Mouse (Mus musculus): Measurements from ENCODE around the gene Uck2.

The Uck2 gene

GRCm38 (mm10) chr1:167253579-167253978 is 31.5 kb downstream of the Uck2 start:
- no peak for DNase-seq (ENCODE audit: low spot score)

GRCm38 (mm10) chr1:167249881-167250280 is 35.2 kb downstream of the Uck2 start:
- DNase-seq (ENCODE audit: low spot score): no peak

DNA sequence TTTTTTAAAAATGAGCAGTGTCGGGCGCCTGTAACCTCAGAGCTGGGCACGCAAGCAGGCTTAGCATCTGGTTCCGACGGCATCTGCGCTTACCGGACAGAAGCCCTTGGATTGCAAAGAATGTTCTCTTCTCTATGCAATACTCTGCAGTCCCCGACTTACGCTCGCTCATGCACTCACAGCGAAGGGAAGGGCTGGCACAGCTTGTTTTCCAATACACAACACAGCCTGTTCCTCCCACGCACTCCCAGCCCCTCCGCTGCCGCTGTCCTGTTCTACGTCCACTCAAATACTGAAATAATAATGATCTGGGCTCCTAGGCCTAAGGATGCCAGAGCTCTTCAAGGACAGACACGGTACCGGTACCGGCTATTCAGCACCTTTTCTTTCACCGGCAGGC is 35.9 kb downstream of the Uck2 start:
- DNase-seq (ENCODE audit: low spot score): no peak

DNA sequence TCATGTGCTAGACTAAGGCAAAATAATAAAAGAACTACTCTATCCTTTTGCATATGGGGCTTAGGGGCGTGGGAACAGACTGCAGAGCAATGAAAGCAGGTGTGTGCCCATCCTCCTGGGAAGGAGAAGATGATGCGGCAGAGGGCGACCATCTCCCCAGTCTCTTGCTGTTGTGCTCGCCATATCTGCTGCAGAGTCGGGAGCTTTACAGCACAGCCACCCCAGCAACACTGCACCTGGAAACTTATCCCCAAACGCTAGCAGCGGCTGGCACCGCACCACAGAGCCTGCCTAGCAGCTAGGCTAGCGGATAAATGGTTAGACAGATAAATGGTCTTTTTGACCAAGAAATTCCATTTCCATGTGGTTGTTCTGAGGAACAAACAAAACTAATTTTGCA is 37.2 kb downstream of the Uck2 start:
- DNase-seq (ENCODE audit: low spot score): no peak

- no peak for DNase-seq (ENCODE audit: low spot score)
These were observed 38.1 kb downstream of the Uck2 start for GRCm38 (mm10) chr1:167246976-167247375.

DNA sequence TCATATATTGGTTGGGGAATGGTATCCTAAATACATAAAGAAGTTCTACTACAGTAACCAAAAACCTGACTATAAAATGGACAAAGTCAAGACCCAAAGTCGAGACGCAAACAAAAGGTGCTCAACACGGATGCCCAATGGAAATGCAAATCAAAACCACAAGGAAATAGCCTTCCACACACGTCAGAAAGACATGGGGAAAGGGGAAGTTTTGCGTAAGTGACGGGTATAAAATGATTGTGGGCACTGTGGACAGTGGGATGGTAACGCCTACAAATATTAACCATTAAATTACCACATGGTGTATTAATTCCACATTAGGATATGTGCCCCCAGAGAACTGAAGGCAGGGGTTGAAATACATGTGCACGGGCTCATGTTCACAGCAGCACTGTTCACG is 38.8 kb downstream of the Uck2 start:
- no peak for DNase-seq (ENCODE audit: low spot score)

DNA sequence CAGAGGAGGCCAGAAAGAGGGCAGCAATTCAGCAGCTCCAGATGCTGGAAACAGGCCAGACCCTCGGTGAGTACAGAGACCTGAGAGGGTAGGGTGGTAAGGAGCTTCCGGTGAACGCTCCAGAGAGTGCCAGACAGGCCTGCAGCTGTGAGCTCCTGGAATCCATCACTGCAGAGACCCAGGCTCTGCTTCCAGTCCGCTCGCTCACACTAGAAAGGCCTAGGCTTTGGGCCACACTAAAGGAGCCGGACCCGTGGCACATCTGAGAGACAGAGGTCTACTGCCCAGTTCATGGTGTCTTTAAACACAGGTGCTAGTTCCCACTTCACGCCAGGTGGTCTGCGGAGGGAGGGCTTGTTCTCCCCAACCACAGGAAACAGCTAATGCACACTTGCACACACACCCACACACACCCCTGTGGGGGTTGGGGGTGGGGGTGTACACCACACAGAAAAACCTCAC is 39.9 kb downstream of the Uck2 start:
- no peak for DNase-seq (ENCODE audit: low spot score)

DNA sequence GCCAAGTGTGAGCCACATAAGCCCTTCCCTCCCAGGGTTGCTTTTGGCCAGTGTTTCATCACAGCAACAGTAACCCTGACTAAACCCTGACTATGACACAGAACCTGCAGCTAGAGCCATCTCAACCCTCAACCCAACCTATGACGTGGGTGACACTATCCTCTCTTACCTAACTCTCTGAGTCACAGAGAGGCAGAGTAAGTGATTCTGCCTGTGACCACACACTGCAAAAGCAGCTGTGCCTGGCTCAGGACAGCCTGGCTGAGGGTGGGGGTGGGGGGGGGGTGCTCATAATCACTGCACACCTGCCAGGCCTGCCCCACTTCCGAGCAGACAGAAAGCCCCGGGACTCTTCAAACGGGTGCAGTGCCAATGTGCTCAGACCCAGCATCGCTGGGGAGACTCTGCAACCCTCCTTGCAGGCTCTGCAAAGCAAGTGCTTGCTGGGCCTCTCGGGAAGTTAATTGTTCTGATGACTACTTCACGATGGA is 42.9 kb downstream of the Uck2 start:
- no peak for DNase-seq (ENCODE audit: low spot score)

DNA sequence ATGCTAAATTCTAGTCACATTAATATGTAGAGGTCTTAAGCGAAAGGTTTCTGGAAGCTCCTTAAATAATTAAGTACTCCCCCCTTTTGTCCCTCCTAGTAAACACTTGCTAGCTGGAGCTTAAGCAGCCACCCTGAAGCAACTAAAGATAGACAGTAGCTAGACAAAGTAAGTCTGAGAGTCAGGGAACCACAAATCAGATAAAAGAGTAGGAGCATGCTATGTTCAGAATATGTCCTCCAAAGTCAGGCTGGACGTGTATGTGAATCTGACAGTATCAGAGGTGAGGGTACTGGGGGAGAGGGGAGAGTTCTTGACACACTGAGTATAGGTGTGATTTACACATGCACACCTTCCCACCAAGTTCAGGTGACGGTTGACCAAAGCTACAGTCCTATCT is 43.6 kb downstream of the Uck2 start:
- DNase-seq (ENCODE audit: low spot score): no peak

DNA sequence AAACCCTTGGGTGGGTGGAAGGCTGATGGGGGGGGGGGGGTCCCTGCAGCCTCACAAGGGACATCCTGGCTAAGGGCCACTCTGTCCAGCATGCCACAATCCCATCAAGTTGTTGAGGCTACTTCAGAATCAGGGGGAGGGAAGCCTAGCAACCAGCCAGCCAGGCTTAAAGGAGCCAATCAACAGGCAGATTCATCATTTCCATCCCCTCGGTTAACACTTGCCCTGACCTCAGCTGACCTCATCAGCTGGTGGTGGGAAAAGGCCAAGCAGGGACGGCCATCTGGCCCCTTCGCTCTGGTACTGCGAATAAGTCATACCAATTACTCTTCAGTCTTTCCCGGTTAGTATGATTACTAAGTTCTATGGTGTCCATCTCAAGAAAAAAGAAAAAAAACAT is 44.8 kb downstream of the Uck2 start:
- peak; percentile 81 for DNase-seq (ENCODE audit: low spot score)

- DNase-seq (ENCODE audit: low spot score): peak; percentile 38
These were observed 45.2 kb downstream of the Uck2 start for GRCm38 (mm10) chr1:167239916-167240315.

DNA sequence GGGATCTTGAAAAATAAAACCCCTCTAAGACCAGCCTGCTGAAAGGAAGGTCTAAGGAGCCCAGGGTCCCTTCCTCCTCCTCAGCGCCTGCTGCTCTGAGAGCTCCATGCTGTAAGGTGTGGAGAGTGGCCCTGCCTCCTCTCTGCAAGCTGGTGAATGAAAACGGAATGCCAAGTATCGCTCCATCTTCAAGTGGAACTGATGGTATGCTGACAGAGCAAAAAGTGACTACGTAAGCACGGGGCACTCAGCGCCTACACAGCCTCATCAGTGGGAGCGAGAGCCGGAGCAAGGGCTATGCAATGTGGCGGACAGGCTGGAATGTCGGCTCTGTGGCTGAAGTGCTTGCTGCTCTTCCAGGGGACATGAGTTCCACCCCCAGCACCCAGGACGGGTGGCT is 47.3 kb downstream of the Uck2 start:
- DNase-seq (ENCODE audit: low spot score): no peak

GRCm38 (mm10) chr1:167236790-167237189 is 48.3 kb downstream of the Uck2 start:
- no peak for DNase-seq (ENCODE audit: low spot score)

DNA sequence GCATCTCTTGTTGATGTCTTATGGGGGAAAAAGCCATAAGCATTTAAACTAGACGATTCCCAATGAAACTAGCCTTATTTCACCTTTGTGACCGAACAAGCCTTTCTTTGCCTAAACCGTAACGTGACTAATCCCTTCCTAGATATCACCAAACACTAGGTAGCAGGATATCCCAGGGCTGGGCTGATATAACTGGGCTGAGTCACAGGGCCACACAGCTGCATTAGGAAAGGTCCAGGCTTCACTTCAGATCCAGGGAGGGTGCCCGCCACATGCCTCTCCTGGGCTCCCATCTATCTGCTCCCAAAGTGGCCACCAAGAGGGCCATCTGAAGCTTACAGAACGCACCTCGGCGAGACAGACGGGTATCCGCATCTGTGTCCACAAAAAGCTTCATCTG is 50.8 kb downstream of the Uck2 start:
- no peak for DNase-seq (ENCODE audit: low spot score)

GRCm38 (mm10) chr1:167232918-167233317 is 52.2 kb downstream of the Uck2 start:
- DNase-seq (ENCODE audit: low spot score): no peak

DNA sequence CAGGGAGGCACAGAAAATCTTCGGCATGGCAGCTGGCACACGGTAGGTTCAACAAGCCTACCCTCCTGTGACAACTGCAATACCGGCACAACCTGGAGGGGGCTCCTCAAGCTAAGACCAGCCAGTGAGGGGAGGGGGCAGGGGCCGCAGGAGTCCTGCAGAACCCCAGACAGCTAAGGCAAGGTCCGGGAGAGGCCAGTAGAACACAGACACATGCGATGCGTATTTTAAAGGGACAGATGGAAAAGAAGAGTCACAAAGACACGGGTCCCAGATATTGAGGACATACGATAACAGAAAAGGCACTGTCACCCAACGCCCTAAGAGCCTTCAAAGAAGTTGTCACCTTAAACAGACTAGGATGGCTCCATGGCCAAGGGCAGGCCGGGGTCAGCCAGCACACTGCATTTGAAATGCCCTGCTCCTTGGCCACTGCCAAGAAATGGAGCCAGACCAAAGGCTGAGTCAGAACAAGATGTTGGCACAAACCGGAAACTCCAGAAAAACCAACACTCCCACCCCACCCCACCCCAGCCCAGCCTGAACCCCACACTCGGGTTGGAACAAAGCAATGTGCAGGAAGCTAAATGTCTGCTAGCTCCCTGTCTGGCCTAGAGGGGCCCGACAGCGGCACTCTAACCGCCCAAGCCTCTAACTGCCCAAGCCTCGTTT is 53.4 kb downstream of the Uck2 start:
- DNase-seq (ENCODE audit: low spot score): no peak

- DNase-seq (ENCODE audit: low spot score): no peak
These were observed 54.0 kb downstream of the Uck2 start for GRCm38 (mm10) chr1:167230930-167231611.

DNA sequence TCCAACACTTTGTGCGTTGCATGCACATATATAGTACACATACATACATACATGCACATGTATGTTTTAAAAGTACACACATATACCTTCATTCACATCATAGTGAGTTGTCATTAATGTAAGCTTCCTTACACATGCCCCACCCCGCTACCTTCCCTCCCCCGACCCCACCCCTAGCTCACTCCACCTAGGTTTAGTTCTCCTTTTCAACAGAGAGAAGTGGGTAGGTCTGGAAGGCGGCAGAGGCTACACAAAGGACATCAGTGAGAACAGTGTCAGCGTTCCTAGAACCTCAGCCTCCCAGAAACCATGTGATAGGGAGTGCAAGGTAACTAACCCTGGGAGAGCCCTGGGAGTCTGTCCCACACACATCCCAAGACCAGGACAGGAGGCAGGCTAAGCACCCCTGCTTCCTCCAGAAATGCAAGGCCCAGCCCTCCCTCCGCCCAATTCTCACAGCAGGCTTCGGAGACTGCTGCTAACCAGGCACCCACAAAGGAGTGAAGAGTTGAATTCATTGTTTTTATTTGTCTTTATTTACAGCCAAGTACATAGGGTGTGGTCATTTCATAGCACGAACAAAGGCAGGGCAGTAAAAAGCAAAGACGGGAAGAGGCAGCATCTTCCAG is 62.6 kb downstream of the Uck2 start:
- no peak for DNase-seq (ENCODE audit: low spot score)

- peak; percentile 89 for DNase-seq (ENCODE audit: low spot score)
These were observed 64.6 kb downstream of the Uck2 start for GRCm38 (mm10) chr1:167220303-167221174.

DNA sequence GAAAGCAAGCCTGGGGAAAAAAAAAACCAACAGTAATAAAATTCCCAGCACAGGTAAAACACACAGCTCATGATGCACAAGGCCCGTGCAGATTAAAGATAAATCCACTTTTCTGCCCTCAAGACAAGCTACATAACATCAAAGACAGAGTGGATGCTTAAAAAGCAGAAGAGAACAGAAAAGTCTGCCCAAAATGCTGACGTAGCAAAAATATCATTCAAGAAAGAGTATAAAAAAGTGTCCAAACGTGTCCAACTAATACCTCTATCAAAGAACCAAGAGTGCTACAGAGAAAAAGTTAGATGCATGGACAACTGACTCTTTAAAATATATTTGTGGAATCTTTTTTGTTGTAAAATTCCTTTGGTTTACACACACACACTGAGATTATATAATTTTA is 69.7 kb downstream of the Uck2 start:
- no peak for DNase-seq (ENCODE audit: low spot score)

GRCm38 (mm10) chr1:167212710-167213109 is 72.4 kb downstream of the Uck2 start:
- DNase-seq (ENCODE audit: low spot score): no peak

GRCm38 (mm10) chr1:167211979-167212614 is 73.0 kb downstream of the Uck2 start:
- DNase-seq (ENCODE audit: low spot score): peak; percentile 85

All from embryo, embryonic 10.5 days (tissue).